In the genomic region with DNA sequence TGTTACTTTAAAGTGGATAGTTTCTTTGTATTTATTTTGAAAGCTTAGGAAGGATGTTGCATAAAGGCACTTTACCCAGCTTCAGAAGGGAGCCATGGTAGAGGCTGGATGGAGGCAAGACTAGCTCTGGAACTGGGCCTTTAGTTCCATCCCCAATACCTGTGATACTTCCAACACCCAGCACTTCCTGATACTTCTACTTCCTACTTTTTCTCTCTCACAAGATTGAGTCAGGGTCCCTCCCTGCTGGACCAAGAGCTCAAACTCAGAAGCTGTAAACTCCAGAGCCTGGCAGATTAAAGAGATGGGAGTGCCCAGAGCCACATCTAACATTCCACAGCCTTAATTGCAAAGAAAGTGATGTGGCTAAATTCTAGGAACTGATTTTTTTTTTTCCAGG, we compare ENCODE assay signal across 9 mouse cellular contexts. TPM values are rescaled to one million over a fixed set of nuclear protein-coding genes. Genes with fewer than 3 reads are reported as not detected.
DNase-seq lines count a peak whose midpoint lies in the region; ATAC-seq and TF ChIP-seq lines count a peak whose summit lies in the region.
"Had no signal": no experiment of that assay in that cellular context is flagged by ENCODE, and none has a peak within 500 bp of the region (broad histone marks: within the 10 kb centered on the region; RNA-seq: fewer than 3 reads in every experiment).

No protein-coding gene starts in this region.

- H3K9me3 ChIP-seq in heart, embryonic 11.5 days (replicated peaks; ENCODE audit: control insufficient read depth, low read length): no peaks in the 10 kb centered on the region
- no peaks in the 10 kb centered on the region for H3K9me3 ChIP-seq in G1E (replicated peaks)
- no peaks in the 10 kb centered on the region for H3K9me3 ChIP-seq in forebrain, embryonic 14.5 days (replicated peaks; ENCODE audit: control insufficient read depth, low read length)
- no peaks in the 10 kb centered on the region for H3K9me3 ChIP-seq in liver, embryonic 15.5 days (replicated peaks)

- TF ChIP-seq CTCF in G1E (IDR thresholded peaks at IDR 0.05; ENCODE audit: low read depth, low read length): no peak

- ATAC-seq in heart, embryonic 11.5 days (replicated peaks; ENCODE audit: insufficient number of reproducible peaks, low FRiP score, low TSS enrichment): no peak
- ATAC-seq in G1E (ENCODE audit: extremely low read depth, insufficient number of reproducible peaks, low FRiP score, poor library complexity, severe bottlenecking): no peak
- ATAC-seq in forebrain, embryonic 14.5 days: no peak
- no peak for ATAC-seq in liver, embryonic 15.5 days (ENCODE audit: insufficient read depth)
- ATAC-seq in CD4-positive, CD25-positive, alpha-beta regulatory T cell, adult 4 months: no peak
- ATAC-seq: Patski had no signal

- intact Hi-C loops in left cerebral cortex, postnatal 25 days (cut with DNase I): loop anchor here (5.0 to 10.0 kb wide), 3 partner anchors 158 to 1830 kb away; partner anchors contain the start of genes Hist1h1b, Hist1h2ak, Hist1h2an and Hist1h2bn

- peak overlapping the region; percentile 69 for H3K4me2 ChIP-seq in heart, embryonic 11.5 days
- H3K4me2 ChIP-seq in forebrain, embryonic 14.5 days (ENCODE audit: low read length): peak overlapping the region; percentile 93
- H3K4me2 ChIP-seq in liver, embryonic 15.5 days: peak overlapping the region; percentile 74

- no peaks in the 10 kb centered on the region for H3K27me3 ChIP-seq in heart, embryonic 11.5 days (ENCODE audit: control insufficient read depth, insufficient read depth, low read length)
- H3K27me3 ChIP-seq in G1E (ENCODE audit: insufficient read depth, low read length): no peaks in the 10 kb centered on the region
- no peaks in the 10 kb centered on the region for H3K27me3 ChIP-seq in forebrain, embryonic 14.5 days (replicated peaks; ENCODE audit: control insufficient read depth, insufficient read depth, low read length)
- no peaks in the 10 kb centered on the region for H3K27me3 ChIP-seq in liver, embryonic 15.5 days
- H3K27me3 ChIP-seq: Patski had no signal

- peak overlapping the region; percentile 96 for H3K27ac ChIP-seq in heart, embryonic 11.5 days (ENCODE audit: low read depth, low read length)
- H3K27ac ChIP-seq in forebrain, embryonic 14.5 days (ENCODE audit: low read depth, low read length): peak overlapping the region; percentile 96
- peak overlapping the region; percentile 97 for H3K27ac ChIP-seq in liver, embryonic 15.5 days (replicated peaks)

- no peaks in the 10 kb centered on the region for H3K36me3 ChIP-seq in heart, embryonic 11.5 days (ENCODE audit: control insufficient read depth, insufficient read depth, low read length)
- no peaks in the 10 kb centered on the region for H3K36me3 ChIP-seq in G1E (replicated peaks)
- H3K36me3 ChIP-seq in forebrain, embryonic 14.5 days (ENCODE audit: control insufficient read depth, insufficient read depth, low read length): no peaks in the 10 kb centered on the region
- no peaks in the 10 kb centered on the region for H3K36me3 ChIP-seq in liver, embryonic 15.5 days (replicated peaks)

- peak overlapping the region; percentile 80 for H3K9ac ChIP-seq in heart, embryonic 11.5 days (ENCODE audit: low read depth, low read length)
- H3K9ac ChIP-seq in forebrain, embryonic 14.5 days (ENCODE audit: low read length): peak overlapping the region; percentile 72
- peak overlapping the region; percentile 78 for H3K9ac ChIP-seq in liver, embryonic 15.5 days

- peaks cover 18% of the 10 kb centered on the region; the same call in 1 of the 2 replicates for H3K4me1 ChIP-seq in heart, embryonic 11.5 days (ENCODE audit: control insufficient read depth, insufficient read depth, low read length)
- peaks cover 59% of the 10 kb centered on the region for H3K4me1 ChIP-seq in G1E (ENCODE audit: insufficient read depth, low read depth, low read length)
- H3K4me1 ChIP-seq in forebrain, embryonic 14.5 days (ENCODE audit: control insufficient read depth, insufficient read depth, low read length): peaks cover 28% of the 10 kb centered on the region
- H3K4me1 ChIP-seq in liver, embryonic 15.5 days (replicated peaks): peaks cover 63% of the 10 kb centered on the region

- H3K4me3 ChIP-seq in heart, embryonic 11.5 days (ENCODE audit: low read depth, low read length): peak overlapping the region; percentile 38
- H3K4me3 ChIP-seq in G1E (ENCODE audit: low read depth, low read length): peak overlapping the region; percentile 33; the same call in 1 of the 2 replicates
- H3K4me3 ChIP-seq in forebrain, embryonic 14.5 days (ENCODE audit: low read depth, low read length): peak overlapping the region; percentile 42
- H3K4me3 ChIP-seq in liver, embryonic 15.5 days (replicated peaks): peak overlapping the region; percentile 60

- no peak for DNase-seq in heart, adult 11 months
- no peak for DNase-seq in G1E (ENCODE audit: low spot score)
- DNase-seq in forebrain, embryonic 14.5 days (ENCODE audit: low spot score): peak; percentile 6
- DNase-seq in testis, postnatal 10 days (ENCODE audit: low spot score): no peak
- DNase-seq in left cerebral cortex, postnatal 25 days (ENCODE audit: low spot score in 2 of 2): no peak

RNA-seq across cellular contexts. Expression of gene Hist1h4d, which starts 2.9 kb away (rescaled TPM):
- polyA plus RNA-seq in heart, embryonic 11.5 days (2014; fragmentation: Nextera tagmentation; extraction: Ambion mirVana): 42.3 and 51.7 TPM in 2 replicates
- total RNA-seq in G1E (2014; fragmentation: Nextera tagmentation): 2,252 and 2,609 TPM in 2 replicates
- 1,080 and 1,131 TPM in 2 replicates for total RNA-seq in G1E (2017)
- 14.6 and 40.1 TPM in 2 replicates for polyA plus RNA-seq in G1E (2012)
- 61.0 and 106 TPM in 2 replicates for polyA plus RNA-seq in forebrain, embryonic 14.5 days (2014; fragmentation: Nextera tagmentation; extraction: Ambion mirVana)
- polyA plus RNA-seq in liver, embryonic 15.5 days (2015; fragmentation: Nextera tagmentation; extraction: Ambion mirVana): 125 and 146 TPM in 2 replicates
- 10 to 100 TPM; 20.2 to 22.9 TPM for polyA plus RNA-seq in CD4-positive, CD25-positive, alpha-beta regulatory T cell, adult 4 months (2017; shearing (Covaris generic))
- total RNA-seq in left cerebral cortex, postnatal 25 days (2021): 100 to 1,000 TPM; 121 to 160 TPM

RNA-seq across cellular contexts. Expression of gene Hist1h3d, which starts 8.8 kb away (rescaled TPM):
- polyA plus RNA-seq in heart, embryonic 11.5 days (2014; fragmentation: Nextera tagmentation; extraction: Ambion mirVana): 2.9 and 4.6 TPM in 2 replicates
- total RNA-seq in G1E (2014; fragmentation: Nextera tagmentation) (524 and 556 TPM in 2 replicates), G1E (2017) (92.0 and 101 TPM in 2 replicates)
- polyA plus RNA-seq in G1E (2012): 3.7 and 9.6 TPM in 2 replicates
- polyA plus RNA-seq in forebrain, embryonic 14.5 days (2014; fragmentation: Nextera tagmentation; extraction: Ambion mirVana): 5.8 and 5.9 TPM in 2 replicates
- 6.0 and 7.4 TPM in 2 replicates for polyA plus RNA-seq in liver, embryonic 15.5 days (2015; fragmentation: Nextera tagmentation; extraction: Ambion mirVana)
- polyA plus RNA-seq in CD4-positive, CD25-positive, alpha-beta regulatory T cell, adult 4 months (2017; shearing (Covaris generic)): not detected
- total RNA-seq in left cerebral cortex, postnatal 25 days (2021): 10 to 100 TPM in 1 of 2 experiments, 1 to 10 TPM in 1; 7.2 to 10.5 TPM

RNA-seq across cellular contexts. Expression of gene Hist1h2ad, which starts 10.2 kb away (rescaled TPM):
- polyA plus RNA-seq in heart, embryonic 11.5 days (2014; fragmentation: Nextera tagmentation; extraction: Ambion mirVana): 0.44 and 1.3 TPM in 2 replicates
- total RNA-seq in G1E (2014; fragmentation: Nextera tagmentation) (5.3 and 7.3 TPM in 2 replicates), G1E (2017) (491 and 756 TPM in 2 replicates)
- 2.3 and 7.4 TPM in 2 replicates for polyA plus RNA-seq in G1E (2012)
- polyA plus RNA-seq in forebrain, embryonic 14.5 days (2014; fragmentation: Nextera tagmentation; extraction: Ambion mirVana): 2.2 and 3.2 TPM in 2 replicates
- polyA plus RNA-seq in liver, embryonic 15.5 days (2015; fragmentation: Nextera tagmentation; extraction: Ambion mirVana): 3.6 and 4.1 TPM in 2 replicates
- polyA plus RNA-seq in CD4-positive, CD25-positive, alpha-beta regulatory T cell, adult 4 months (2017; shearing (Covaris generic)): under 1 TPM in 1 of 2 experiments, not detected in 1; 0.96 TPM
- total RNA-seq in left cerebral cortex, postnatal 25 days (2021): 1 to 10 TPM; 9.0 to 9.1 TPM

RNA-seq across cellular contexts. Expression of gene Hist1h2bf, which starts 10.3 kb away (rescaled TPM):
- polyA plus RNA-seq in heart, embryonic 11.5 days (2014; fragmentation: Nextera tagmentation; extraction: Ambion mirVana): 1.3 and 2.6 TPM in 2 replicates
- total RNA-seq in G1E (2014; fragmentation: Nextera tagmentation) (610 and 627 TPM in 2 replicates), G1E (2017) (748 and 859 TPM in 2 replicates)
- 5.7 and 27.4 TPM in 2 replicates for polyA plus RNA-seq in G1E (2012)
- 1.2 and 3.9 TPM in 2 replicates for polyA plus RNA-seq in forebrain, embryonic 14.5 days (2014; fragmentation: Nextera tagmentation; extraction: Ambion mirVana)
- polyA plus RNA-seq in liver, embryonic 15.5 days (2015; fragmentation: Nextera tagmentation; extraction: Ambion mirVana): 4.0 and 6.7 TPM in 2 replicates
- not detected for polyA plus RNA-seq in CD4-positive, CD25-positive, alpha-beta regulatory T cell, adult 4 months (2017; shearing (Covaris generic))
- 10 to 100 TPM; 25.7 to 29.4 TPM for total RNA-seq in left cerebral cortex, postnatal 25 days (2021)

RNA-seq across cellular contexts. Expression of gene Hist1h2bg, which starts 13.1 kb away (rescaled TPM):
- polyA plus RNA-seq in heart, embryonic 11.5 days (2014; fragmentation: Nextera tagmentation; extraction: Ambion mirVana): 2.3 and 6.5 TPM in 2 replicates
- 1,531 and 1,684 TPM in 2 replicates for total RNA-seq in G1E (2014; fragmentation: Nextera tagmentation)
- 1,342 and 1,812 TPM in 2 replicates for total RNA-seq in G1E (2017)
- polyA plus RNA-seq in G1E (2012): 13.0 and 49.8 TPM in 2 replicates
- 2.3 and 4.3 TPM in 2 replicates for polyA plus RNA-seq in forebrain, embryonic 14.5 days (2014; fragmentation: Nextera tagmentation; extraction: Ambion mirVana)
- polyA plus RNA-seq in liver, embryonic 15.5 days (2015; fragmentation: Nextera tagmentation; extraction: Ambion mirVana): 10.0 and 11.6 TPM in 2 replicates
- polyA plus RNA-seq in CD4-positive, CD25-positive, alpha-beta regulatory T cell, adult 4 months (2017; shearing (Covaris generic)): 1 to 10 TPM; 8.0 to 8.6 TPM
- total RNA-seq in left cerebral cortex, postnatal 25 days (2021): 10 to 100 TPM; 82.4 to 88.3 TPM
